Mouse (Mus musculus) thymus, adult 2 months (tissue): ENCODE data around the gene Bcl11a. TPM values are rescaled to one million over a fixed set of nuclear protein-coding genes. Genes with fewer than 3 reads are reported as not detected.

Source experiments
- DNase-seq: peaks from one replicate; pipeline ENCODE4 v3.0.0; 2021
- H3K27ac ChIP-seq: fragments of 200-500 bp; 2 replicates; pipeline ENCODE4 v1.5.1; 2012; ENCODE audit warnings: low read length, control low read depth; ENCODE audit not compliant: control insufficient read depth, insufficient read depth
- H3K27me3 ChIP-seq: fragments of 200-500 bp; 2 replicates; pipeline ENCODE4 v1.6.1; 2012; ENCODE audit warnings: mild to moderate bottlenecking, low read length, moderate library complexity, mixed read lengths; ENCODE audit not compliant: control insufficient read depth, insufficient read depth
- H3K36me3 ChIP-seq: fragments of 200-500 bp; 2 replicates; pipeline ENCODE4 v1.6.1; 2012; ENCODE audit warnings: mild to moderate bottlenecking, low read length, moderate library complexity; ENCODE audit not compliant: control insufficient read depth, insufficient read depth
- H3K4me1 ChIP-seq: fragments of 200-500 bp; replicated peaks from 2 replicates; pipeline ENCODE4 v1.6.1; 2012; ENCODE audit warnings: low read length; ENCODE audit not compliant: control insufficient read depth, insufficient read depth
- H3K4me3 ChIP-seq: fragments of 200-500 bp; 2 replicates; pipeline ENCODE4 v1.5.1; 2012; ENCODE audit warnings: mild to moderate bottlenecking, low read length, control low read depth, moderate library complexity; ENCODE audit not compliant: control insufficient read depth, insufficient read depth
- CTCF ChIP-seq: fragments of 200-500 bp; IDR thresholded peaks from 2 replicates; pipeline ENCODE4 v1.5.1; 2012; ENCODE audit warnings: mild to moderate bottlenecking, control low read depth, low read length, moderate library complexity, borderline replicate concordance; ENCODE audit not compliant: control insufficient read depth, poor library complexity, insufficient read depth; ENCODE audit errors: extremely low read depth
- POLR2A ChIP-seq: fragments of 200-500 bp; IDR thresholded peaks from 2 replicates; pipeline ENCODE4 v1.6.1; 2012; ENCODE audit warnings: mild to moderate bottlenecking, low read length, control low read depth, moderate library complexity; ENCODE audit not compliant: control insufficient read depth, poor library complexity, insufficient read depth; ENCODE audit errors: extremely low read depth
- WGBS: fragments of 180-500 bp; shearing (Covaris S2); methylation state at CpG from one replicate; pipeline ENCODE4 v1.1.7; 2018; 5-methylcytosine and 5-hydroxymethylcytosine counted together
- polyA plus RNA-seq: library from polyadenylated mRNA; depleted of rRNA; stranded (reverse); fragments of >200 nt; gene quantifications from 2 replicates; pipeline ENCODE4 v1.2.3, GENCODE M21; 2012

Gene Bcl11a
- polyA plus RNA-seq, 1 experiment, result 2.7 TPM

DNA sequence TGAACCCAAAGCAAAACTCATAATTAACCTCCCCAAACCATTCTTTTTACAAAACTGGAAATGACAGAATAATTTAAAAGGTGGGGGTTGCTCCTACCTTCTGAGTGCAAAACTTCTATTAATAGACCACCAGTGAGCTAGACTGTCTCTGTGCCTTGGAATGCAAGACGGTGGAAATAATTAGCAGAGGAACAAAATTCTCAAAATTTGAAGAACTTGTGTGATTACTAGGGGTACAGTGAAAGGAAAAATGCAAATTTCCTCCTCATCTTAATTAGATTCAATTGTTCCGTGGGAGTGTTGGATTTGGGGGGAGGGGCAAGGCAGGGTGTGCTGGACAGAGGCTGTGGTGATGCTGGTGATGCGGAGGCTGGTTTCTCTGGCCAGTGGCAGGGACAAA, 20.8 kb downstream of the Bcl11a start:
- Histone ChIP-seq H3K4me1 (no peaks in the 10 kb centered on the region), H3K27me3 (no peaks in the 10 kb centered on the region), H3K36me3 (no peaks in the 10 kb centered on the region), H3K27ac (no peak overlapping the region), H3K4me3 (no peak overlapping the region)
- 74% methylated on average over 3 of the region's 3 CpGs for WGBS
- no peak for TF ChIP-seq CTCF
- DNase-seq, result no peak

DNA sequence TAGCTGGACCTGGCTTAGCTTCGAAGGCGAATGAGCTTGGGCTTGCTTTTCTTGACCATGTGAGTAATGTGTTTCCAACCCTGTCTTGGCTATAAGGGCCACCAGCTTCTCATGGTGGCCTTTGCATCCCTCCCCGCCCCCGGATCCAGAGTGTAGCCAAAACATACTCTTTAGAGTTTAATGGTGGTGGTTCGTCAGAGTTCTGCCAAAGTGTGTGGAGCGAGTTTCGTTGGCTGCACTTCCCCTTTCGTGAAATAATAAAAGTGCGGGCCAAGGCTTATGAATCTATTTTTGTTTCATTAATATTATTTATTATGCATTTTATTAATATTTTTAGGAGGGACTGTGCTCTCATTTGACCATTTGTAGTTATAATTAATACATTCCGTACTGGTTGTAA, 21.4 kb downstream of the Bcl11a start:
- H3K27ac ChIP-seq, result no peak overlapping the region
- no peaks in the 10 kb centered on the region for H3K4me1 ChIP-seq
- no peaks in the 10 kb centered on the region for H3K36me3 ChIP-seq
- H3K27me3 ChIP-seq, result no peaks in the 10 kb centered on the region
- 68% methylated on average over 10 of the region's 10 CpGs for whole genome bisulfite sequencing
- no peak for TF ChIP-seq CTCF
- no peak for TF ChIP-seq POLR2A
- no peak overlapping the region for H3K4me3 ChIP-seq
- DNase-seq, result no peak

DNA sequence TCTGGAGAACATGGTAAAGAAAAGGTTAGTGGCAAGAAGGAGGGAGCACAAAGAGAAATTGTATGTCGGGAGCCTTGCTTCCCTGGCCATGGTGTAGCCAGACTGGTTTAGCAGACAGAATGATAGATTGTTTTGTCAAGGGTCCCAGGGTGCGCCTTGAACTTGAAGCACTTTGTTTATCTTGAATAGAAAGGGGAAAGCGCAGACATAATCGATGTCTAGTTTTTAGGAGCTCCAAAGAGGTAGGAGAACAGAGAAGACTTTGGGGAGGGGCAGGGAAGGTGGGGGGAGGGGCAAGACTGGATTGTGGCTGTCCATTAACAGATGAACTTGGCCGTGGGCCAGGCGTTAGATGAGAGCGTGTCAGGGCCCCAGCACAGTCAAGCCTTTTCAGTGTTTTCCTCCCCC, 22.0 kb downstream of the Bcl11a start:
- TF ChIP-seq CTCF, result no peak
- no peak for TF ChIP-seq POLR2A
- Histone ChIP-seq H3K36me3 (no peaks in the 10 kb centered on the region), H3K4me1 (no peaks in the 10 kb centered on the region), H3K27ac (no peak overlapping the region), H3K27me3 (no peaks in the 10 kb centered on the region), H3K4me3 (no peak overlapping the region)
- DNase-seq, result no peak
- 69% methylated on average over 7 of the region's 7 CpGs for WGBS

DNA sequence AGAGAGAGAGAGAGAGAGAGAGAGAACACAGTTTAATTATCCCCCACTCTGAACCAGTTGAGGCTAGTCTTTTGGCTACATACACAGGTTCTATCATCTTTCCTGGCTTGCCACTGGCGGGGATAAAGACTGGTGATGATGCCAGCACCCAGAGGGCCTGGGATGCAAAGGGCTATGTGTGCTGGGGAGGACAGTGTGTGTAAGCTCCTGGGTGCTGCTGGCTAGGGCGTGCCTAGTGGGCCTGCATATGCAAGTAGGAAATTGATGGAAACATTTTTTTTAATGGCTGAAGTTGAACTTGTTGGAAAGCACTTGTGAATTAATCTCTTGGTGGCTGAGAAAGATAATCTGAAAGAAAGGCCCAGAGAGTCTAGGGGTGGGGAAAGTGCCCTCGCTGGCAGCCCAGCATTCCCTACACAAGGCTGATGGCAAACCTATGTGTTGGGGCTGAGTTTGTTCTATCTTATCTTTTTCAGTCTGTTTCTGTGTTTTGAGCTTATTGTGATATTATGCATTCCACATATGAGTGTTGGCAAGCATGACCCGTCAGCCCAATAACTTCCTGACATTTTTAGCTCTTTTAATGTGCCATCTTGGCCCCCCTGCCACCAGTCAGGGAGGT, 22.7 kb downstream of the Bcl11a start:
- 94% methylated on average over 4 of the region's 4 CpGs for WGBS
- Histone ChIP-seq H3K4me1 (no peaks in the 10 kb centered on the region), H3K36me3 (no peaks in the 10 kb centered on the region), H3K27ac (no peak overlapping the region), H3K27me3 (no peaks in the 10 kb centered on the region), H3K4me3 (no peak overlapping the region)
- TF ChIP-seq CTCF (no peak), POLR2A (no peak)
- DNase-seq, result no peak

DNA sequence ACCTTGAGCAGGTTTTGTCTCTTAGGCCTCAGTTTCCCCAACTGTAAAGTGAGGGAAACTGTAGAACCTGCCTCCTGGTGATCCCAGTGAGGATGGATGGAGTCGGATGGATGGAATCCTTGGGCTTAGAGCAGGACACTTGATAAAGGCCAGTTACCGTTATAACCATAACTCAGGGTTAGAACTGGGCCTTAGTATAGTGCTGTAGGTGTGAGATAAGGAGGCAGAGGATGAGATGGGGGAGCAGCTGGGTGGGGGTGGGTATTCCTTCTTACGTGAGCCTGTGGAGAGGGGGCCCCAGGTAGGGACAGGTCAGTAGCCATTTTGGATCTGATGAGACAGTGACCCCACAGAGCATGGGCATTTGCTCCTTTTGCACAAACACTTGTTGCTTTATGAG, 23.8 kb downstream of the Bcl11a start:
- WGBS, result 91% methylated on average over 3 of the region's 3 CpGs
- Histone ChIP-seq H3K27me3 (no peaks in the 10 kb centered on the region), H3K4me1 (no peaks in the 10 kb centered on the region), H3K27ac (no peak overlapping the region), H3K4me3 (no peak overlapping the region), H3K36me3 (no peaks in the 10 kb centered on the region)
- no peak for DNase-seq
- no peak for TF ChIP-seq CTCF
- no peak for TF ChIP-seq POLR2A

DNA sequence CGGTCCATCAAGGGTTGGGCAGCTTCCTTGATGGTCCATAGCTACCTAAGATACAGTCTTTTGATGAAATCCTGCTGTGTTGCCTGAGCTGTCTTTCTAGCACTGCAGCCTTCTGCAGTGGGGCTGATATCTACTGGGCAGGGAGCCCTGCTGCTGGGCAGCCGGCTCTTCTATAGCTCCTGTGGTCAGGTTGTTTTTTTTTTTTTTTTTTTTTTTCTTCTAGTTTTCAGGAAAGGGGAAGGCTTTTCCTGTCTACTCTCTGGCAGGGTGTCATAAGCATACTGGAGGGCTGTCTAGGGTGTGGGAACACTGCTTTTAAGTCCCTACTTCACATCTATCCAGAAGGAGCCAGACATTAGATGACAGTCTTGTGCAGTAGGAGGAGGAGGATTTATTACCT, 24.5 kb downstream of the Bcl11a start:
- TF ChIP-seq POLR2A, result no peak
- no peak for TF ChIP-seq CTCF
- H3K27ac ChIP-seq, result no peak overlapping the region
- WGBS, result 65% methylated on average over 2 of the region's 2 CpGs
- no peak overlapping the region for H3K4me3 ChIP-seq
- no peaks in the 10 kb centered on the region for H3K27me3 ChIP-seq
- no peak for DNase-seq
- H3K36me3 ChIP-seq, result no peaks in the 10 kb centered on the region
- H3K4me1 ChIP-seq, result no peaks in the 10 kb centered on the region

DNA sequence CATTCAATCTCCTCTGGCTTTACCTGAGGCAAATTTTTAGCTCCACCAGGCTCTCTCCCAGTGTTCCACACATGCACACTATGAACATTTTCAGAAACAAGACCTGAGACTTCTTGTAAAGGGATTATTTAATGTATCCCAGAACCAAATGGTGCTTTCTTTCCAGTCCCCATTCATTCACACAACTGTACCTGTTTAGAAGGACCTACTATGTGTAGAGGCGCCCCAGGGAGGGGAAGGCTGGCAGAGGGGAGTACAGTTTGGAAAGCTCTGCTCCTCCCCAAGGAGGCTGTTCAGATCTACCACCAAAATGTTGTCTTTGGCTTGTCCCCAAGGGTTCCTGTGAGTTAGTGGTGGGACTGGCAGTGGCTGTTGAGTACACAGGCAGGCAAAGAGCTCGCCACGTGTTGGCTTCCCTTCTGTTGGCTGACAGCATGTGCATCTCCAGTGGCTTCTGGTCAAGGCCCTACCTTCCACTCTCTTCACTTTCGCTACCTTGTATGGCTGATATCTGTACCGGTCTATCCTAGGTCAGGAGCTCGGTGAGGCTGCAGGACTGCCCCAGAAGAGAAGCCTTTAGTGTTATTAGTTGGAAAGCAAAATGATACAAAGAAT, 25.4 kb downstream of the Bcl11a start:
- no peak for DNase-seq
- Histone ChIP-seq H3K4me3 (no peak overlapping the region), H3K36me3 (no peaks in the 10 kb centered on the region), H3K27ac (no peak overlapping the region), H3K27me3 (no peaks in the 10 kb centered on the region), H3K4me1 (no peaks in the 10 kb centered on the region)
- 88% methylated on average over 6 of the region's 6 CpGs for WGBS
- TF ChIP-seq POLR2A, result no peak
- TF ChIP-seq CTCF, result no peak
